Mouse (Mus musculus) layer of hippocampus, postnatal 10 days (tissue): Measurements from ENCODE around the gene Krtap19-9b. TPM values are rescaled to one million over a fixed set of nuclear protein-coding genes. Genes with fewer than 3 reads are reported as not detected.

ENCODE experiments used
- DNase-seq, 2 experiments: peaks; one replicate each; pipeline ENCODE4 v3.0.0; 2021; ENCODE audit warnings: low spot score in 2 of 2
- long read RNA-seq: library from polyadenylated mRNA; stranded (forward); transcript quantifications from one replicate; pipeline ENCODE4 v2.0.0, GENCODE M21; 2023
- total RNA-seq, 2 experiments: library from RNA; stranded (reverse); gene quantifications; 2 replicates each; pipeline ENCODE4 v1.2.3; 2021

Gene Krtap19-9b
- total RNA-seq = not detected
- long read RNA-seq = 0 reads

GRCm38 (mm10) chr16:88932165-88932564 is at the start of gene Krtap19-9b:
Gene Krtap19-9b (minus strand): TSS chr16:88932265.
- no peak for DNase-seq

- DNase-seq = no peak
These were observed 30.7 kb upstream of the Krtap19-9b start, which contains the start of gene Krtap16-3 for GRCm38 (mm10) chr16:88962773-88963172. Gene Krtap16-3 (minus strand): TSS chr16:88962873.

DNA sequence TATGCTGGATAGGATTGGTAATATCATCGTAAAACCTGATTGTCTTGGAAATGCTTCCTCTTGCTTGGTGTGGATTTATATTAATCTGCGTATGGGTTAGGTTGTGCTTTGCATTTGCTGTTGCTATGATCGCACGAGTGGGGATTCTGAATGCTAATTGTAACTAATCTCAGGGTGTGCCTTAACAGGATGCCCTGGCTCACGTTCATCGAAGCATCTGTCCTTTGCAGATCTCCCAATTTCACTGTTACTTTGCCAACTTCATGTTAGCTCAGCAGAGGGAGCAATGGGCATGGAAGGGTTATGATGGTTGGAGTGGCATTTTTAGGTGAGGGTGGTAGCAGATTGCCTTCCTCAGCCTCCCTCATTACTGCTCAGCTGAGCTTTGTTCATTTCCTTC is 9.0 kb upstream of the Krtap19-9b start:
- DNase-seq = peak in 1 of 2 experiments; percentile 15

- peak in 1 of 2 experiments; percentile 5 for DNase-seq
These were observed 6.2 kb upstream of the Krtap19-9b start for GRCm38 (mm10) chr16:88938252-88938651.

GRCm38 (mm10) chr16:88896357-88896756 is 35.7 kb downstream of the Krtap19-9b start, which contains the start of gene Krtap19-5:
Gene Krtap19-5 (minus strand): TSS chr16:88896457.
- DNase-seq = no peak

DNA sequence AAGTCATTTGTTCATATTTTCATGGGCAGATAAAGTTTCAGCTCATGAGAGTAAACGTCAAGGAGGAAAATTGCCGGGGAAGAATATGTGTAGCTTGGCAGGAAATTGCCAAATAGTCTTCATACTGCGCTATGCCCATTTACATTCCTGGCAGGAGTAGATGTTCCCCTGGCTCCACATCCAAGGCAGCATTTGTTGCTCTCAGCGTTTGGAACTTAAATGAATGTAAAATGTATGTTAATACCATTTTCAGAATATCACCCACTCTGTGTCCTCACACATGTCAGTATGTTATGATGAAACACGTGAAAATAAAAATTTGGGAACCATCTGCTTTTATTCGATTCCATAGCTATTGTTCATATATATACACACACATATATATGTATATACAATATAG is 45.2 kb downstream of the Krtap19-9b start:
- DNase-seq = no peak

DNA sequence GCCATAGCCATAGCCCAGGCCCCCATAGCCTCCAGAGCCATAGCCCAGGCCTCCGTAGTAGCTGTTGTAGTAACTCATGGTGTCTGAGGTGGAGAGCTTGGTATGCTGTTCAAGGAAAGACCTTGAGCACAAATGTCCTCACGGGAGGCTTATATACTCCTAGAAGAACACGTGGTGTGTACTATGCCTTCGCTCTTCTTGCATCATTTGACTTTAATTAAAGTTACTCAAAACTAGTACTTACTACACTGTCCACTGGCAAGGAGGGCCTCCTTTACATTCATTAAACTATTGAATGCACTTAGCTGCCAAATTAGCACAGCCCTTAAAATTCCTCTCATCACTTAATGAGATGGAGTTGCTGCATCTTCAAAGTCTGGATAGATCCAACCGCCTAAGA is 47.1 kb downstream of the Krtap19-9b start, which contains the start of gene Krtap19-4:
TSS of gene Krtap19-4 (minus strand) at position 101 of the 400 bp plus-strand sequence.
- no peak for DNase-seq

Other genes with a start within 250 kb of the Krtap19-9b start
- not detected for gene 2310061N02Rik, start 224.3 kb downstream of the Krtap19-9b start, total RNA-seq
- gene Krtap13-1, start 203.4 kb downstream of the Krtap19-9b start, total RNA-seq = not detected
- not detected for gene Krtap13, start 180.6 kb downstream of the Krtap19-9b start, total RNA-seq
- not detected for gene 2310034C09Rik, start 173.4 kb downstream of the Krtap19-9b start, total RNA-seq
- not detected for gene 2310057N15Rik, start 158.1 kb downstream of the Krtap19-9b start, total RNA-seq
- gene Gm5965, start 154.4 kb downstream of the Krtap19-9b start, total RNA-seq = not detected
- gene Gm20741, start 120.0 kb downstream of the Krtap19-9b start, total RNA-seq = not detected
- not detected for gene Krtap15, start 112.0 kb downstream of the Krtap19-9b start, total RNA-seq
- not detected for gene Krtap14, start 106.1 kb downstream of the Krtap19-9b start, total RNA-seq
- not detected for gene Krtap19-1, start 62.9 kb downstream of the Krtap19-9b start, total RNA-seq
- gene Krtap19-2, start 58.0 kb downstream of the Krtap19-9b start, total RNA-seq = not detected
- not detected for gene Krtap19-3, start 54.2 kb downstream of the Krtap19-9b start, total RNA-seq
- not detected for gene Krtap19-4, start 47.2 kb downstream of the Krtap19-9b start, total RNA-seq
- gene Krtap19-5, start 35.8 kb downstream of the Krtap19-9b start, total RNA-seq = not detected
- gene Krtap16-3, start 30.6 kb upstream of the Krtap19-9b start, total RNA-seq = not detected
- gene Krtap22-2, start 78.5 kb upstream of the Krtap19-9b start, total RNA-seq = not detected
- gene Gm10229, start 83.0 kb upstream of the Krtap19-9b start, total RNA-seq = not detected
- gene Krtap6-1, start 99.4 kb upstream of the Krtap19-9b start, total RNA-seq = not detected
- gene Gm10228, start 109.2 kb upstream of the Krtap19-9b start, total RNA-seq = not detected
- gene Krtap6-5, start 115.6 kb upstream of the Krtap19-9b start, total RNA-seq = not detected
- not detected for gene 1110025L11Rik, start 131.7 kb upstream of the Krtap19-9b start, total RNA-seq
- not detected for gene Krtap6-3, start 151.8 kb upstream of the Krtap19-9b start, total RNA-seq
- gene Gm6358, start 208.6 kb upstream of the Krtap19-9b start, total RNA-seq = not detected
- not detected for gene Gm10061, start 218.8 kb upstream of the Krtap19-9b start, total RNA-seq
- gene Gm9789, start 225.7 kb upstream of the Krtap19-9b start, total RNA-seq = not detected
- not detected for gene Gm7735, start 237.2 kb upstream of the Krtap19-9b start, total RNA-seq
- not detected for gene 1110057P08Rik, start 242.5 kb upstream of the Krtap19-9b start, total RNA-seq